Mouse (Mus musculus) gastrocnemius, adult 8-10 months (tissue): ENCODE measurements around the gene Cfap100. TPM values are rescaled to one million over a fixed set of nuclear protein-coding genes. Genes with fewer than 3 reads are reported as not detected.

Experiments
- DNase-seq, 2 experiments: peaks; one replicate each; pipeline ENCODE4 v3.0.0; 2022; ENCODE audit warnings: low spot score in 2 of 2
- total RNA-seq, 4 experiments: library from RNA; stranded (reverse); gene quantifications; 2 replicates each; pipeline ENCODE4 v1.2.4; 2022

Cfap100 gene
- total RNA-seq, 4 experiments from 2014 or later = 0.56 TPM; not detected in 3

- no peak for DNase-seq
Observed at GRCm38 (mm10) chr6:90390629-90391028, 38.0 kb downstream of the Cfap100 start.

DNA sequence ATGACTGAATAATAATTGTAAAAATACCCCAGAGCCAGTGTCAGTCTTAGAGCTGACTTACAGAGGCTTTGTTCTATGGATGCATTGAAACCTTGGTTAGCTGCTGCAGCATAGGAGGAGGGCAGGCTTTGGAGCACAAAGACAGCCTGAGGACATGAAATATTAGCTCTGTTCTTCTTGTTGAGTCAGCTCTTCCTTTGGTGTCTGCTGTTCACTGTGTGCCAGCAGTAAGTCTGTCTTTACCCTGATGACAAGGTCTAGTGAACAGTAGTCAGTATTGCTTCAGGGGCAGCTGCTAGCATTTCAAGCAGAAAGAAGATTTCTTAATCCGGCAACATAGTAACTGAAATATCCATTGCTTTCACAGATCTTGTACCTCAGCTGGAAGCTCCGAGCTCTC, 47.1 kb downstream of the Cfap100 start:
- no peak for DNase-seq

- no peak for DNase-seq
Observed at GRCm38 (mm10) chr6:90377708-90378107, 50.9 kb downstream of the Cfap100 start.

DNA sequence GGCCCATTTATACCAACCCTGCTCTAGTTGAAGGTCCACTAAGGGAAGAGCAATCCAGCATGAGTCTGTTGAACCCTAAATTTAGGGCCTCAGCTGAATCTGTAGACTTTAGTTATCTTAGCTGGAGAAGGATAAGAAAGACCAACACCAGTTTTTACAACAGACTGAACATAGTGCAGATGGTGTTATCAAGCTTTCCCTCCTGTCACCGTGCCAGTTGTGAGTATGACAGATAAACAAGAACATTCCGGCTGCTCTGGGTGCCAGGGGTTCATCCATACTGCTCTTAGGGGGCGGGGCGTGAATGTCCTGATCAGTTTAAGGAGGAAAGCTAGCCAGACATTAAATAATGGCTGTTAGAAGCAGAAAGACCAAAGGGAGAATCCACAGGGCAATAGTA, 54.0 kb downstream of the Cfap100 start:
- DNase-seq = no peak

DNA sequence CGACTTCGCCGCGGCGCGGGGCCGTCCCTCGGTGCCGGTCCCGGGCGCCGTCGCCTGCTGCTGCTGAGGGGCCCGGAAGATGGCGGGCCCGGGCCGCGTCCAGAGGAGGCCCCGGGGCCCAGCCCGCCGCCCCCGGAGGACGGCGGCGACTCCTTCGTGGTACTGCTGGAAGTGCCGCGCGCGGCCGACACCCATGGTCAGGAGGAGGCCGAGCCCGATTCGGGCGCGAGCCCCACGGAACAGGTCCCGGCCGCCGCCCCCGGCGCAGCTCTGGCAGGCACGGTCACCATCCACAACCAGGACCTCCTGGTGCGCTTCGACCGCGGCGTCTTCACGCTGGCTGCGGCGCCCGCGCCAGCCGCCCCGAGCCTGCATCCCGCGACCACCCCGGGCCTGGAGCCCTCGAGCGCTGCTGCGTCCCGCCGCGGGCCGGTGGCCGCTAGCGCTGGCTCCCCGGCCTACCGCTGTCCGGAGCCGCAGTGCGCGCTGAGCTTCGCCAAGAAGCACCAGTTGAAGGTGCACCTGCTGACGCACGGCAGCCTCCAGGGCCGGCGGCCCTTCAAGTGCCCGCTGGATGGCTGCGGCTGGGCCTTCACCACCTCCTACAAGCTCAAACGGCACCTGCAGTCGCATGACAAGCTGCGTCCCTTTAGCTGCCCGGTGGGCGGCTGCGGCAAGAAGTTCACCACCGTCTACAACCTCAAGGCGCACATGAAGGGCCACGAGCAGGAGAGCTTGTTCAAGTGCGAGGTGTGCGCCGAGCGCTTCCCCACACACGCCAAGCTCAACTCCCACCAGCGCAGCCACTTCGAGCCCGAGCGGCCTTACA, 58.7 kb downstream of the Cfap100 start:
- DNase-seq = peak in 1 of 2 experiments; percentile 17

GRCm38 (mm10) chr6:90368976-90369724, 59.4 kb downstream of the Cfap100 start, which contains the start of gene Zxdc:
Zxdc (plus strand) TSS chr6:90369492.
- peak; percentile 99 for DNase-seq

DNA sequence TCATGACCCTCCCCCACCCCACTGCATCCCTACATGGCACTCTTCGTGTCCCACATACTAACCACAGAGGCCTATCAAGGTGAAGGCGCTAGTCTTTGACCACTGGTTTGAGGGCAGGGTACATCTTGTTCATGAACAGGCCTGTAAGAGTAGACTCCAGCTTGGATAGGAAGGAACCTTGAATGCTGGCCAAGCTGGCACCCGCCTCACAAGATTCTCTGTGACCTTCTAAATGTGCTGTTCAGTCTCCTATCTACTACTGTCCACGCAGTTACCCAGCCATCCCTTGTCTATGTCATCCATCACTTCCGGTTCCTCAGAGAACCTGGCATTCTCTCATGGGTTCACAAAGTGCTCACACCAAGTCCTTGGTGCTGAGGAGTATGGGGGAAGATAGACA, 65.3 kb downstream of the Cfap100 start:
- DNase-seq = no peak

DNA sequence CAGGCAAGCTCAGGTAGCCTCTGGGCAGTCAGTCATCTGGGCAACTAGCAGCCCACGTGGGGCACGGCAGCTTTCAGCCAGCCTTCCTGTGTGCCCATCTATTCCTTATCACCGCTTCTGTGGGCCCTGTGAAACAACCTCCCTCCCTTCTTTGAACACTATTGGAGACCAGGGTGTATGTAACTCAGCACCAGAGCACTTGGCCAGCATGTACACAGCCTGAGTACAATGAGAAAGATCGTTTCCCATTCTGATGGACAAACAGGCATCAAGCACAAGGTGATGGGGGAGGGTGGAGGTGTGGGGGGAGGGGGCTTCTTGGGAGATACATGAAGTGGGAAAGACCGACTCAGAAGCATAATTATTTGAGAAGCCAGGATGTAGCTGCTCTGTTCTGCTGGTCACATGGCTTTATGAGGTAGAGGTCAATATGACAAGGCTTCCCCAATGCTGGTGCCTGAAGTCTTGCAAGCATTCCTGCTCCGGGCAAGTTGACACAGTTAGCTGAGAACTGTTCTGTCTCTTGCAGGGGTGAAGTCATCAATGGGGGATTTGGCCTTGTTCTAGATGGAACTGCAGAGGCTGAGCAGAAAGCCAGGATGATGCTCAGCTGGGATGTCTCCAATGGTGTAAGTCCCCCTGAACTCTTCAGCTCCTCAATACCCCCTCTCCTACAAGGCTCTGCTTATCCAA, 67.5 kb downstream of the Cfap100 start:
- no peak for DNase-seq

- peak; percentile 62 to 69 for DNase-seq
Observed at GRCm38 (mm10) chr6:90360024-90360781, 68.4 kb downstream of the Cfap100 start.

- no peak for DNase-seq
Observed at GRCm38 (mm10) chr6:90359445-90359844, 69.2 kb downstream of the Cfap100 start.

- no peak for DNase-seq
Observed at GRCm38 (mm10) chr6:90358142-90358541, 70.5 kb downstream of the Cfap100 start.

Other genes with a start within 250 kb of the Cfap100 start
- gene V1ra8, start 226.0 kb downstream of the Cfap100 start, total RNA-seq = not detected
- gene Vmn1r53, start 204.4 kb downstream of the Cfap100 start, total RNA-seq = not detected
- gene Vmn1r54, start 182.5 kb downstream of the Cfap100 start, total RNA-seq = not detected
- not detected for gene BC048671, start 127.6 kb downstream of the Cfap100 start, total RNA-seq
- not detected for gene Chst13, start 103.6 kb downstream of the Cfap100 start, total RNA-seq
- gene Uroc1, start 95.5 kb downstream of the Cfap100 start, total RNA-seq = under 1 TPM in 1 of 4 experiments, not detected in 3; 0.11 TPM
- 10 to 100 TPM; 11.6 to 14.2 (median 12.1) TPM for gene Zxdc, start 59.3 kb downstream of the Cfap100 start, total RNA-seq
- gene Klf15, start 33.8 kb upstream of the Cfap100 start, total RNA-seq = 10 to 100 TPM; 26.7 to 83.2 (median 44.3) TPM
- 1 to 10 TPM; 2.4 to 5.5 (median 4.0) TPM for gene Aldh1l1, start 57.6 kb upstream of the Cfap100 start, total RNA-seq
- 10 to 100 TPM; 60.8 to 78.9 (median 75.8) TPM for gene Slc41a3, start 175.9 kb upstream of the Cfap100 start, total RNA-seq